Mouse (Mus musculus): ENCODE data around the gene Vmn1r28. TPM values are rescaled to one million over a fixed set of nuclear protein-coding genes. Genes with fewer than 3 reads are reported as not detected.
"Not testable (repeated sequence)": the region's sequence is repeated elsewhere in the genome, so short reads cannot be mapped to it uniquely, and the experiment has no call there.

Gene Vmn1r28
- polyA plus RNA-seq (2014; fragmentation: Nextera tagmentation; extraction: Ambion mirVana) = not detected in 2 replicates

GRCm38 (mm10) chr6:58261737-58262136 lies at the start of gene Vmn1r28:
Gene Vmn1r28, plus strand, starts transcription at chr6:58262037.
- Histone ChIP-seq H3K9me3 (ENCODE audit: control insufficient read depth, low read length) (no peaks in the 10 kb centered on the region), H3K4me1 (ENCODE audit: control insufficient read depth in 2 of 2, insufficient read depth in 2 of 2, low read length in 2 of 2) (no peaks in the 10 kb centered on the region), H3K27ac (replicated peaks in 1 of 2; ENCODE audit: control insufficient read depth in 1 of 2, insufficient read depth in 1 of 2, low read depth in 2 of 2, low read length in 2 of 2) (no peak within 1 kb of the TSS), H3K27me3 (ENCODE audit: control insufficient read depth, insufficient read depth, low read length) (no peaks in the 10 kb centered on the region), H3K4me2 (ENCODE audit: low read length) (no peak within 1 kb of the TSS), H3K9ac (ENCODE audit: low read length) (no peak within 1 kb of the TSS), H3K4me3 (ENCODE audit: control insufficient read depth in 1 of 2, insufficient read depth in 1 of 2, low read depth in 1 of 2, low read length in 2 of 2) (no peak within 1 kb of the TSS), H3K36me3 (ENCODE audit: control insufficient read depth, insufficient read depth, low read length) (no peaks in the 10 kb centered on the region)
- 73% methylated on average over 1 of the region's 1 CpGs for WGBS
- no peak for ATAC-seq (ENCODE audit: insufficient number of reproducible peaks, insufficient read depth, low FRiP score, low read depth)

GRCm38 (mm10) chr6:58216119-58216518 lies 45.7 kb upstream of the Vmn1r28 start:
- no peaks in the 10 kb centered on the region for H3K4me1 ChIP-seq (ENCODE audit: control insufficient read depth in 2 of 2, insufficient read depth in 2 of 2, low read length in 2 of 2)
- H3K4me2 ChIP-seq (ENCODE audit: low read length) = no peak overlapping the region
- no peak overlapping the region for H3K4me3 ChIP-seq (ENCODE audit: control insufficient read depth in 1 of 2, insufficient read depth in 1 of 2, low read depth in 1 of 2, low read length in 2 of 2)
- WGBS = 71% methylated on average over 2 of the region's 2 CpGs
- H3K9me3 ChIP-seq (ENCODE audit: control insufficient read depth, low read length) = no peaks in the 10 kb centered on the region
- H3K36me3 ChIP-seq (ENCODE audit: control insufficient read depth, insufficient read depth, low read length) = no peaks in the 10 kb centered on the region
- H3K27ac ChIP-seq (replicated peaks in 1 of 2; ENCODE audit: control insufficient read depth in 1 of 2, insufficient read depth in 1 of 2, low read depth in 2 of 2, low read length in 2 of 2) = no peak overlapping the region
- H3K27me3 ChIP-seq (ENCODE audit: control insufficient read depth, insufficient read depth, low read length) = no peaks in the 10 kb centered on the region
- no peak overlapping the region for H3K9ac ChIP-seq (ENCODE audit: low read length)
- no peak for ATAC-seq (ENCODE audit: insufficient number of reproducible peaks, insufficient read depth, low FRiP score, low read depth)

- Histone ChIP-seq H3K4me3 (ENCODE audit: control insufficient read depth in 1 of 2, insufficient read depth in 1 of 2, low read depth in 1 of 2, low read length in 2 of 2) (no peak within 1 kb of the TSS), H3K36me3 (ENCODE audit: control insufficient read depth, insufficient read depth, low read length) (no peaks in the 10 kb centered on the region), H3K27me3 (ENCODE audit: control insufficient read depth, insufficient read depth, low read length) (no peaks in the 10 kb centered on the region), H3K9me3 (ENCODE audit: control insufficient read depth, low read length) (no peaks in the 10 kb centered on the region), H3K4me2 (ENCODE audit: low read length) (no peak within 1 kb of the TSS), H3K9ac (ENCODE audit: low read length) (no peak within 1 kb of the TSS), H3K4me1 (ENCODE audit: control insufficient read depth in 2 of 2, insufficient read depth in 2 of 2, low read length in 2 of 2) (no peaks in the 10 kb centered on the region), H3K27ac (replicated peaks in 1 of 2; ENCODE audit: control insufficient read depth in 1 of 2, insufficient read depth in 1 of 2, low read depth in 2 of 2, low read length in 2 of 2) (no peak within 1 kb of the TSS)
- WGBS = 69% methylated on average over 2 of the region's 2 CpGs
- no peak for ATAC-seq (ENCODE audit: insufficient number of reproducible peaks, insufficient read depth, low FRiP score, low read depth)
These were observed 43.1 kb upstream of the Vmn1r28 start, which contains the start of gene Vmn1r27 for GRCm38 (mm10) chr6:58218721-58219120. Gene Vmn1r27, minus strand, starts transcription at chr6:58218821.

GRCm38 (mm10) chr6:58279661-58280060 lies 17.8 kb downstream of the Vmn1r28 start:
- H3K9me3 ChIP-seq (ENCODE audit: control insufficient read depth, low read length); H3K9ac ChIP-seq (ENCODE audit: low read length); H3K4me1 ChIP-seq (ENCODE audit: control insufficient read depth in 2 of 2, insufficient read depth in 2 of 2, low read length in 2 of 2); H3K27ac ChIP-seq (replicated peaks in 1 of 2; ENCODE audit: control insufficient read depth in 1 of 2, insufficient read depth in 1 of 2, low read depth in 2 of 2, low read length in 2 of 2); H3K27me3 ChIP-seq (ENCODE audit: control insufficient read depth, insufficient read depth, low read length); H3K36me3 ChIP-seq (ENCODE audit: control insufficient read depth, insufficient read depth, low read length); H3K4me2 ChIP-seq (ENCODE audit: low read length); H3K4me3 ChIP-seq (ENCODE audit: control insufficient read depth in 1 of 2, insufficient read depth in 1 of 2, low read depth in 1 of 2, low read length in 2 of 2); ATAC-seq (ENCODE audit: insufficient number of reproducible peaks, insufficient read depth, low FRiP score, low read depth): not testable (repeated sequence)
- WGBS = 100% methylated on average over 1 of the region's 1 CpGs

- Histone ChIP-seq H3K27ac (replicated peaks in 1 of 2; ENCODE audit: control insufficient read depth in 1 of 2, insufficient read depth in 1 of 2, low read depth in 2 of 2, low read length in 2 of 2) (no peak overlapping the region), H3K4me2 (ENCODE audit: low read length) (no peak overlapping the region)
These were observed 30.4 kb downstream of the Vmn1r28 start for GRCm38 (mm10) chr6:58292201-58292600.

GRCm38 (mm10) chr6:58298511-58298910 lies 36.7 kb downstream of the Vmn1r28 start:
- 72% methylated on average over 19 of the region's 19 CpGs for WGBS
- H3K9me3 ChIP-seq (ENCODE audit: control insufficient read depth, low read length); H3K4me2 ChIP-seq (ENCODE audit: low read length); H3K4me1 ChIP-seq (ENCODE audit: control insufficient read depth in 2 of 2, insufficient read depth in 2 of 2, low read length in 2 of 2); H3K9ac ChIP-seq (ENCODE audit: low read length); H3K27ac ChIP-seq (replicated peaks in 1 of 2; ENCODE audit: control insufficient read depth in 1 of 2, insufficient read depth in 1 of 2, low read depth in 2 of 2, low read length in 2 of 2); H3K27me3 ChIP-seq (ENCODE audit: control insufficient read depth, insufficient read depth, low read length); H3K4me3 ChIP-seq (ENCODE audit: control insufficient read depth in 1 of 2, insufficient read depth in 1 of 2, low read depth in 1 of 2, low read length in 2 of 2); ATAC-seq (ENCODE audit: insufficient number of reproducible peaks, insufficient read depth, low FRiP score, low read depth); H3K36me3 ChIP-seq (ENCODE audit: control insufficient read depth, insufficient read depth, low read length): not testable (repeated sequence)

More at GRCm38 (mm10) chr6:58292201-58292600, 30.4 kb downstream of the Vmn1r28 start:
- Histone ChIP-seq H3K9me3 (ENCODE audit: control insufficient read depth, low read length) (no peaks in the 10 kb centered on the region), H3K4me1 (ENCODE audit: control insufficient read depth in 2 of 2, insufficient read depth in 2 of 2, low read length in 2 of 2) (no peaks in the 10 kb centered on the region), H3K27me3 (ENCODE audit: control insufficient read depth, insufficient read depth, low read length) (no peaks in the 10 kb centered on the region), H3K9ac (ENCODE audit: low read length) (no peak overlapping the region), H3K4me3 (ENCODE audit: control insufficient read depth in 1 of 2, insufficient read depth in 1 of 2, low read depth in 1 of 2, low read length in 2 of 2) (no peak overlapping the region), H3K36me3 (ENCODE audit: control insufficient read depth, insufficient read depth, low read length) (no peaks in the 10 kb centered on the region)
- ATAC-seq (ENCODE audit: insufficient number of reproducible peaks, insufficient read depth, low FRiP score, low read depth) = no peak
- WGBS = 57% methylated on average over 2 of the region's 2 CpGs

GRCm38 (mm10) chr6:58301249-58301648 lies 39.4 kb downstream of the Vmn1r28 start, which contains the start of gene Vmn1r29:
Gene Vmn1r29, plus strand, starts transcription at chr6:58301549.
- no peak within 1 kb of the TSS for H3K4me3 ChIP-seq (ENCODE audit: control insufficient read depth in 1 of 2, insufficient read depth in 1 of 2, low read depth in 1 of 2, low read length in 2 of 2)
- no peak within 1 kb of the TSS for H3K4me2 ChIP-seq (ENCODE audit: low read length)
- H3K9ac ChIP-seq (ENCODE audit: low read length) = no peak within 1 kb of the TSS
- no peaks in the 10 kb centered on the region for H3K4me1 ChIP-seq (ENCODE audit: control insufficient read depth in 2 of 2, insufficient read depth in 2 of 2, low read length in 2 of 2)
- no peaks in the 10 kb centered on the region for H3K36me3 ChIP-seq (ENCODE audit: control insufficient read depth, insufficient read depth, low read length)
- H3K9me3 ChIP-seq (ENCODE audit: control insufficient read depth, low read length) = no peaks in the 10 kb centered on the region
- H3K27me3 ChIP-seq (ENCODE audit: control insufficient read depth, insufficient read depth, low read length) = no peaks in the 10 kb centered on the region
- no peak within 1 kb of the TSS for H3K27ac ChIP-seq (replicated peaks in 1 of 2; ENCODE audit: control insufficient read depth in 1 of 2, insufficient read depth in 1 of 2, low read depth in 2 of 2, low read length in 2 of 2)
- no peak for ATAC-seq (ENCODE audit: insufficient number of reproducible peaks, insufficient read depth, low FRiP score, low read depth)
